Comparison of ENCODE assay signal across 10 mouse cellular contexts in the genomic region with DNA sequence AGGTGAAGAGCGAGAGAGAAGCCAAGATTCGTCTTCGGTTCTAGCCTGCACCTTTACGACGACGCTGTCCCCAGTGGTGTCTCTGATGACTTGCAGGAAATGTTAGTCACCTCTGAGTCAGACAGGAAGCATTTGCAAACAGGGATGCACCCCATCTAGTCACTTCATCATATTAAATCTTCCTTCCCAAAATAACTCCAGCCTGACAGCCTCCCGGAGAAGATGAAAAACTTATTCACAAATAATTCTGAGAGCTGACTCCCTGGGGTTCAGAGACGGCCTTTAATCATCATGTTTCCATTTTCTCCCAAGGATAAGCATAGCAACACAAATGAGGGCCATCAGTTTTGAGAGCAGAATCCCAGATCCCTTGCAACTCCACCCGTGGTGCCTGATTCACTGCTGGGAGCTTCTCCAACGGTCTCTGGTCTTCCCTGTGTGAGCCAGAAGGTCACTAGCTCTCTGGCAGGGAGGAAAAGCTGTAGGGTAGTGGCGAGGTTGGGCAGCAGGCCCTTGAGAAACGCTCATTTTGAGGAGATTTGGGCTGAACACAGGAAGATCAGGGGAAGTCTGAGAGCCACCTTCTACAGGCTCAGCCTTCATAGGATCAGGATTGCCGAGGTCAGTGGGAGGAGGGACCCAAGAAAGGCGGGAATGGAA. TPM values are rescaled to one million over a fixed set of nuclear protein-coding genes. Genes with fewer than 3 reads are reported as not detected.
DNase-seq lines count a peak whose midpoint lies in the region; ATAC-seq and TF ChIP-seq lines count a peak whose summit lies in the region.
"Had no signal": no experiment of that assay in that cellular context is flagged by ENCODE, and none has a peak within 500 bp of the region (broad histone marks: within the 10 kb centered on the region; RNA-seq: fewer than 3 reads in every experiment).

No protein-coding gene starts in this region.

- ATAC-seq in activated CD4-positive, CD25-positive, alpha-beta regulatory T cell, adult 4 months, result no peak

- no peak for TF ChIP-seq CTCF in kidney, adult 2 months (conservative IDR thresholded peaks at IDR 0.05; ENCODE audit: insufficient read depth, insufficient read length, low read depth, low read length)

- no peak overlapping the region for H3K27ac ChIP-seq in kidney, adult 2 months (ENCODE audit: insufficient read depth, low read depth, low read length)

- H3K36me3 ChIP-seq in kidney, adult 2 months (ENCODE audit: control insufficient read depth, insufficient read depth, low read length), result no peaks in the 10 kb centered on the region

- WGBS in kidney, adult 2 months, result 60% methylated on average over 14 of the region's 14 CpGs

- no peaks in the 10 kb centered on the region for H3K4me1 ChIP-seq in kidney, adult 2 months (ENCODE audit: control insufficient read depth, insufficient read depth, low read length)
- H3K4me1 ChIP-seq: megakaryocyte, embryonic 14.5 days had no signal

- H3K4me3 ChIP-seq in kidney, adult 2 months (ENCODE audit: insufficient read depth, low read depth, low read length), result no peak overlapping the region

- peak; percentile 12 for DNase-seq in kidney, adult 2 months
- DNase-seq in kidney, adult 18-20 months, result no peak
- peak; percentile 21 for DNase-seq in ES-CJ7 (ENCODE audit: low read depth, low spot score)
- DNase-seq in adrenal gland, postnatal 14 days, result peak; percentile 45
- DNase-seq in gastrocnemius, postnatal 25 days, result peak; percentile 25
- no peak for DNase-seq in frontal cortex, postnatal 10 days (ENCODE audit: low spot score in 2 of 2)
- DNase-seq: liver; thymus, adult 2 months had no signal

- TF ChIP-seq POLR2A in kidney, adult 2 months (IDR thresholded peaks at IDR 0.05; ENCODE audit: low read depth, low read length), result no peak

- H3K27me3 ChIP-seq in kidney, adult 2 months (replicated peaks; ENCODE audit: control insufficient read depth, insufficient read depth, low read length), result no peaks in the 10 kb centered on the region
- H3K27me3 ChIP-seq: megakaryocyte, embryonic 14.5 days had no signal

RNA-seq across cellular contexts. Expression of a gene that starts 56.5 kb away (rescaled TPM):
- polyA plus RNA-seq in kidney, adult 2 months (2012; rRNA removed), result 9.7 and 11.1 TPM in 2 replicates
- total RNA-seq in adrenal gland, postnatal 14 days (2021), result 2.7 and 5.9 TPM in 2 replicates
- total RNA-seq in gastrocnemius, postnatal 25 days (2021), result under 1 TPM; 0.10 to 0.43 TPM
- 10 to 100 TPM in 1 of 2 experiments, 1 to 10 TPM in 1; 4.7 to 11.3 TPM for polyA plus RNA-seq in activated CD4-positive, CD25-positive, alpha-beta regulatory T cell, adult 4 months (2017; shearing (Covaris generic))

Comparison
In these comparisons a context has a peak if more than half of its experiments do, and no peak if none do; other contexts are left out.
1. DNase-seq: peak in kidney, adult 2 months (single experiment), ES-CJ7 (single experiment), adrenal gland, postnatal 14 days (single experiment) and gastrocnemius, postnatal 25 days (single experiment); none in kidney, adult 18-20 months (single experiment) and frontal cortex, postnatal 10 days (0 of 2).